Mouse (Mus musculus): Measurements from ENCODE around the gene Gtpbp4. TPM values are rescaled to one million over a fixed set of nuclear protein-coding genes. Genes with fewer than 3 reads are reported as not detected.
"Not testable (repeated sequence)": the region's sequence is repeated elsewhere in the genome, so short reads cannot be mapped to it uniquely, and the experiment has no call there.

The Gtpbp4 gene
- polyA plus RNA-seq, 1 experiment from 2014 or later = 75.1 TPM

DNA sequence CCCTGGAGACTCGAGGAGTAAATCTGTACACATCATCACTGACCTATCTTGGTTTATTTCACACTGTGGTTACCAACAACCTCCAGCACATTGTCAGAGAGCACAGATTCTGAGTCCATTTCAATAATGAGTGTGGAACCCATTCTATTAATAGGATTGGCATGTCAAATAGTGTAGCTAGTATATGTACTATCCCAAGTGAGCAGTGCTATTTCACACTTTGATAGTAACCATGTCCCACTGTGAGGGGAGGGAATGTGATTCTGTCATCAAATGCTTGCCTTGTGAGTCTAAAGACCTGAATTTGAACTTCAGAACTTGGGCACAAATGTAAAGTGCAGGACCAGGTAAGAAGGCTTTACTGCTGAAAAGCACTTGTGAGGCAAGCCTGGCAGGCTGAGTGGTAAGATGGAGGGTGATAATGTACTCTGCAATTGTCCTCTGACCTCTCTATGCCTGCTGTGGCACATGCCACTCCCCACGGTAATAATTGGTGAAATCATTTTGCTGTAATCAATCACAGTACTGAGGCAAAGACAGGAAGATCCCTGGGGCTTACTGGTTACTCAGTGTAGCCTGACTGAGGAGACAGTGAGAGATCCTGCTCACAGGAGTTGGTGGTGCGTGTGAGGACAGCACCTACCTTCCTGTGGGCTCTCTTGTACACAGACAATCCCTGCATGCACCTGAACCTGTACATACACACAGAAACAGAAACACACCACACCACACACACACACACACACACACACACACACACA is 34.6 kb downstream of the Gtpbp4 start:
- H3K9me3 ChIP-seq; H3K4me3 ChIP-seq; H3K27me3 ChIP-seq (ENCODE audit: insufficient read depth, poor library complexity, severe bottlenecking); H3K4me1 ChIP-seq (replicated peaks); DNase-seq (ENCODE audit: low spot score); H3K27ac ChIP-seq: not testable (repeated sequence)
- H3K36me3 ChIP-seq = peaks cover 11% of the 10 kb centered on the region
- 67% methylated on average over 3 of the region's 3 CpGs for WGBS

DNA sequence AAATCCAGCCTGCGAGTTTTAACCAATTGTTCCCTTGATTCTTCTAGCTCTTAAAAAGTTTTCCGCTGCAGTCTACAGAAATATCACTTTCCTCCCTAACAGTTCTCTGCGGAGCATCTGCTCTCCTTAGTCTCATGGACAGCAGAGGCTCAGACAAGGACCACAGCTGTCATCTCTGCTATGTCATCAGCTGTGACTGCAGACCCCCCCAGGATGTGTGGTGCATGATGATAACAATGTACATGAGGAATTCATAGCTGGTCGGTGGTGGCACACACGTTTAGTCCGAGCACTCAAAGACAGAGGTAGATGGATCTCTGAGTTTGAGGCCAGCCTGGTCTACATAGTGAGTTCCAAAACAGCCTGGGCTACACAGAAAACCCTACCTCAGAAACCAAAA is 36.3 kb downstream of the Gtpbp4 start:
- not testable (repeated sequence) for H3K27ac ChIP-seq; H3K27me3 ChIP-seq (ENCODE audit: insufficient read depth, poor library complexity, severe bottlenecking); H3K36me3 ChIP-seq; DNase-seq (ENCODE audit: low spot score); H3K4me3 ChIP-seq; H3K9me3 ChIP-seq; H3K4me1 ChIP-seq (replicated peaks)
- 93% methylated on average over 6 of the region's 6 CpGs for WGBS

DNA sequence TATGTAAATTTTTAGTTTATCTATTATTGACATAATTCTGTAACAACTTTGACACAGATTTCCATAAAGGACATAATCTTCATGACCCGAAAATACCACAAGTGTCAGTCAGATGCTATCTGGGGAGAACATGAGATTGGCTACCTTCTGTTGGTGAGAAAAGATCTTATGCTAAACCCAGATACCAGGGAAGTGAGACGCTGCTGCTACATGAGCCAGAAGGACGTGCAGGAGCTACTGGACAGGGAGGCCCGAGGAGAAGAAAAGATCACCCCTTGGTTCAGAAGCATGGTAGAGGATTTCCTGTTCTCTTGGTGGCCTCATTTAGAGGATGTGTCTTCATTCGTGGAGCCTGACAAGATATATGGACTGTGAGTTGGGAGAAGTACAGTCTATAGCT is 36.8 kb downstream of the Gtpbp4 start:
- not testable (repeated sequence) for H3K9me3 ChIP-seq; H3K4me1 ChIP-seq (replicated peaks); H3K4me3 ChIP-seq; H3K27ac ChIP-seq; H3K27me3 ChIP-seq (ENCODE audit: insufficient read depth, poor library complexity, severe bottlenecking); DNase-seq (ENCODE audit: low spot score); H3K36me3 ChIP-seq
- 93% methylated on average over 1 of the region's 5 CpGs for WGBS

DNA sequence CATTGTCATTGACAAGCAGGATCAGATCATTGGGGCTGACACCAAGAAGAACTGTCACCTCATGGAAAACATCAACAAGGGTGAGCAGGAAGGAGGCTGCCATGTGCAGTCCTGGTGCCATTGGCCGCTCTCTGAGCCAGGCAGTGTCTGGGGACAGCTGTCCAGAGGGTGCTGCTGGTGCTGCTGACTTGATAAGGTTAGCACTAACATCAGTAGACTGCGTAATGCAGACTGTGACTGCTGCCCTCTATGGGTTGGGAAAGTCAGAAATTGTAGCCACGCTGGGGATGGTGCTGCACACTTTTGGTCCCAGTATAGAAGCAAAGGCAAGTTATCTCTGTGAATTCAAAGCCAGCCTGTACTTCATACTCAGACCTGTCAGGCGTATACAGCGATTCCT is 39.0 kb downstream of the Gtpbp4 start:
- H3K9me3 ChIP-seq; H3K4me3 ChIP-seq; H3K27me3 ChIP-seq (ENCODE audit: insufficient read depth, poor library complexity, severe bottlenecking); H3K4me1 ChIP-seq (replicated peaks); H3K36me3 ChIP-seq; DNase-seq (ENCODE audit: low spot score); H3K27ac ChIP-seq: not testable (repeated sequence)
- WGBS = no CpG with 5 or more reads among the region's 5 CpGs

DNA sequence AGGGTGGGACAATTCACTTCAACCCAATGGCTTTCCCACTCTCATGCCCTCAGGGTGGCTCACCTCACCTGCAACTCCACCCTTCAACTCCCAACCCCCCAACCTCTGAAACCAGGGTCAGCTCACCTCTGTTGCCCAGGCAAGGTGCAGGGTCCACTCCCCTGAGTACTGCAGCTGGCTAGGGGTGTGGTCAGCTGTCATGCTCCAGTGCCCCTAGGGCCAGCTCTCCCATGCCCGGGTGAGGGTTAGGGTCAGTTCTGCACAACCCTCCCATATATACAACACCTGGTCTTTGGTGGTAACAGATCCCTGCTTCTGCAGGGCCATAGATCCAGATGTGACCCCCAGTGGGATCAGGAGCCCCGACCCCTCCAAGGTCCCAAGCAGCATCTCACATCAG is 40.8 kb downstream of the Gtpbp4 start:
- H3K36me3 ChIP-seq; H3K9me3 ChIP-seq; H3K27me3 ChIP-seq (ENCODE audit: insufficient read depth, poor library complexity, severe bottlenecking); H3K4me1 ChIP-seq (replicated peaks); H3K27ac ChIP-seq; DNase-seq (ENCODE audit: low spot score); H3K4me3 ChIP-seq: not testable (repeated sequence)
- WGBS = 93% methylated on average over 2 of the region's 2 CpGs

DNA sequence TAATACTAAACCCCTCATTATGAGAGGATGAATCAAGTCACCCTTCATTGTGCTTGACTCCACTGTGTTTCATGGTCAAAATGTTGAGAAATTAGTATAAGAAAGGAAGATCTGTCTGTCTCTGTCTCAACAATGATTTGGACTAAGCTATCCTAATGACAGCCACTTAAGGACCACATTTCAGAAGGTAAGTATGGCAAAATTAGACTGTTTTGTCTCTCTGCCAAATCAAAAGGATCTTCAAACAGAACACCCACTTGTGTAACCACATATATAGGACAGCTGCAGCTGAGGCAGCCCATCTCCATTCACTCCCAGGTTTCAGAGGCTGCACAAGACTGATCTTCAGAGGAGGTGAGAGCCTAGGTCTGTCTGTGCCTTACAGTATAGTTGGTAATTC is 43.3 kb downstream of the Gtpbp4 start, which contains the start of gene Idi2:
Gene Idi2 (plus strand): TSS at position 301 of the 400 bp plus-strand sequence.
- H3K4me1 ChIP-seq (replicated peaks); DNase-seq (ENCODE audit: low spot score); H3K27ac ChIP-seq; H3K36me3 ChIP-seq; H3K4me3 ChIP-seq; H3K27me3 ChIP-seq (ENCODE audit: insufficient read depth, poor library complexity, severe bottlenecking); H3K9me3 ChIP-seq: not testable (repeated sequence)

DNA sequence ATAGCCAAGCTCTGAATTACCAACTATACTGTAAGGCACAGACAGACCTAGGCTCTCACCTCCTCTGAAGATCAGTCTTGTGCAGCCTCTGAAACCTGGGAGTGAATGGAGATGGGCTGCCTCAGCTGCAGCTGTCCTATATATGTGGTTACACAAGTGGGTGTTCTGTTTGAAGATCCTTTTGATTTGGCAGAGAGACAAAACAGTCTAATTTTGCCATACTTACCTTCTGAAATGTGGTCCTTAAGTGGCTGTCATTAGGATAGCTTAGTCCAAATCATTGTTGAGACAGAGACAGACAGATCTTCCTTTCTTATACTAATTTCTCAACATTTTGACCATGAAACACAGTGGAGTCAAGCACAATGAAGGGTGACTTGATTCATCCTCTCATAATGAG is 47.8 kb downstream of the Gtpbp4 start, which contains the start of gene Gm9745:
Gene Gm9745 (minus strand): TSS at position 101 of the 400 bp plus-strand sequence.
- not testable (repeated sequence) for DNase-seq (ENCODE audit: low spot score); H3K27me3 ChIP-seq (ENCODE audit: insufficient read depth, poor library complexity, severe bottlenecking); H3K4me3 ChIP-seq; H3K9me3 ChIP-seq; H3K4me1 ChIP-seq (replicated peaks); H3K36me3 ChIP-seq; H3K27ac ChIP-seq

DNA sequence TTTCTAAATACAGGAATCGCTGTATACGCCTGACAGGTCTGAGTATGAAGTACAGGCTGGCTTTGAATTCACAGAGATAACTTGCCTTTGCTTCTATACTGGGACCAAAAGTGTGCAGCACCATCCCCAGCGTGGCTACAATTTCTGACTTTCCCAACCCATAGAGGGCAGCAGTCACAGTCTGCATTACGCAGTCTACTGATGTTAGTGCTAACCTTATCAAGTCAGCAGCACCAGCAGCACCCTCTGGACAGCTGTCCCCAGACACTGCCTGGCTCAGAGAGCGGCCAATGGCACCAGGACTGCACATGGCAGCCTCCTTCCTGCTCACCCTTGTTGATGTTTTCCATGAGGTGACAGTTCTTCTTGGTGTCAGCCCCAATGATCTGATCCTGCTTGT is 52.1 kb downstream of the Gtpbp4 start:
- not testable (repeated sequence) for H3K9me3 ChIP-seq; H3K4me3 ChIP-seq; DNase-seq (ENCODE audit: low spot score); H3K4me1 ChIP-seq (replicated peaks); H3K27me3 ChIP-seq (ENCODE audit: insufficient read depth, poor library complexity, severe bottlenecking); H3K36me3 ChIP-seq; H3K27ac ChIP-seq
- WGBS = no CpG with 5 or more reads among the region's 5 CpGs

DNA sequence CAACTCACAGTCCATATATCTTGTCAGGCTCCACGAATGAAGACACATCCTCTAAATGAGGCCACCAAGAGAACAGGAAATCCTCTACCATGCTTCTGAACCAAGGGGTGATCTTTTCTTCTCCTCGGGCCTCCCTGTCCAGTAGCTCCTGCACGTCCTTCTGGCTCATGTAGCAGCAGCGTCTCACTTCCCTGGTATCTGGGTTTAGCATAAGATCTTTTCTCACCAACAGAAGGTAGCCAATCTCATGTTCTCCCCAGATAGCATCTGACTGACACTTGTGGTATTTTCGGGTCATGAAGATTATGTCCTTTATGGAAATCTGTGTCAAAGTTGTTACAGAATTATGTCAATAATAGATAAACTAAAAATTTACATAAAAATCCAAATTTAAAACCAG is 54.2 kb downstream of the Gtpbp4 start:
- DNase-seq (ENCODE audit: low spot score); H3K9me3 ChIP-seq; H3K36me3 ChIP-seq; H3K27ac ChIP-seq; H3K27me3 ChIP-seq (ENCODE audit: insufficient read depth, poor library complexity, severe bottlenecking); H3K4me3 ChIP-seq; H3K4me1 ChIP-seq (replicated peaks): not testable (repeated sequence)
- WGBS = 89% methylated on average over 1 of the region's 5 CpGs

DNA sequence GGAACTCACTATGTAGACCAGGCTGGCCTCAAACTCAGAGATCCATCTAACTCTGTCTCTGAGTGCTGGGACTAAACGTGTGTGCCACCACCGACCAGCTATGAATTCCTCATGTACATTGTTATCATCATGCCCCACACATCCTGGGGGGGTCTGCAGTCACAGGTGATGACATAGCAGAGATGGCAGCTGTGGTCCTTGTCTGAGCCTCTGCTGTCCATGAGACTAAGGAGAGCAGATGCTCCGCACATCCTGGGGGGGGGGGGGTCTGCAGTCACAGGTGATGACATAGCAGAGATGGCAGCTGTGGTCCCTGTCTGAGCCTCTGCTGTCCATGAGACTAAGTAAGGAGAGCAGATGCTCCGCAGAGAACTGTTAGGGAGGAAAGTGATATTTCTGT is 54.8 kb downstream of the Gtpbp4 start:
- DNase-seq (ENCODE audit: low spot score); H3K4me1 ChIP-seq (replicated peaks); H3K27me3 ChIP-seq (ENCODE audit: insufficient read depth, poor library complexity, severe bottlenecking); H3K36me3 ChIP-seq; H3K27ac ChIP-seq; H3K9me3 ChIP-seq; H3K4me3 ChIP-seq: not testable (repeated sequence)
- 87% methylated on average over 4 of the region's 4 CpGs for WGBS

DNA sequence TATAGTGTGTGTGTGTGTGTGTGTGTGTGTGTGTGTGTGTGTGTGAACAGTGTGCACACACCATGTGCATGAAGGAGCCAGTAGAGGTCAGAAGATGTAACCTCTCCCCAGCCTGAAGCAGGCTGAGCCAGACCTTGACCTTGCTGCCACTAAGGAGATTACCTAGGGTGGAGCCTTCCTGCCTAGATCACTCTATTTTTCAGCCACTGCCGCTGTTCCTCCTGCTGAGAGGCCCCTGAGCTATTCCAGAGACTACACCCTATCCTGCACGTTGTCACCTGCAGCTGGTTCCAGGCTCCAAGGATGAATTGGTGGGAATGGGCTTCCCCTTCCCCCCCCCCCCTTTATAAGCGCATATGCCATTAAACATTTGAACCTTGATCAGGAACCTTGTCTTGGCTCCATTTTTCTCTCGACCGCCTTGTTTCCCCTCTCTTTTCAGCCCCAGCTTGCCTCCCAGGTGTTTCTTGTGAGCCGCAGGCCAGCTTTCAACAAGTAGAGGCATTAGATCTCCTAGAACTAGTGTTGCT is 58.2 kb downstream of the Gtpbp4 start:
- H3K27ac ChIP-seq; H3K4me3 ChIP-seq; H3K36me3 ChIP-seq; DNase-seq (ENCODE audit: low spot score); H3K9me3 ChIP-seq; H3K4me1 ChIP-seq (replicated peaks); H3K27me3 ChIP-seq (ENCODE audit: insufficient read depth, poor library complexity, severe bottlenecking): not testable (repeated sequence)
- WGBS = 76% methylated on average over 6 of the region's 6 CpGs

DNA sequence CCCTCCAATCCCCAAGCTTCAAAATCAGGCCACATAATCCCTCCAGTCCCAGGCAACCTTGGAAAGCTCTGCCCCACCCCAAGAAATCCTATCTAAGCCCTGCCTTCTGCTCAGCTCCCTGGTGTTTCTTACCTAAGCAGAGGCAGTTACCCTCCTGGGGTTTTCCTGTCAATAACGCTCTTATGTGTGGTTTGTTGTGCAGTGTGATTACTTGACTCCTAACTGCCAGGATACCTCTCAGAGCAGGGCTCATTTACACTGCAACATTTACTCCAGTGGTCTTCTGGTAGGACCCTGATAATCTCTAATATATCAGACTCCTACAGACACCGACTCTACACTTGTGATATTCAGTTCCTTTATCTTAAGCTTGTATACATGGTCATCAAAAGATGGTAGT is 62.4 kb downstream of the Gtpbp4 start:
- Histone ChIP-seq H3K36me3 (no peaks in the 10 kb centered on the region), H3K4me1 (replicated peaks) (no peaks in the 10 kb centered on the region), H3K4me3 (no peak overlapping the region), H3K27ac (no peak overlapping the region), H3K27me3 (ENCODE audit: insufficient read depth, poor library complexity, severe bottlenecking) (no peaks in the 10 kb centered on the region), H3K9me3 (no peaks in the 10 kb centered on the region)
- 63% methylated on average over 2 of the region's 2 CpGs for WGBS
- no peak for DNase-seq (ENCODE audit: low spot score)
